Mouse (Mus musculus) liver, embryonic 14.5 days (tissue): ENCODE results near the gene Npr1. TPM values are rescaled to one million over a fixed set of nuclear protein-coding genes. Genes with fewer than 3 reads are reported as not detected.

Experiments used
- ATAC-seq: fragments of 200-750 bp; cut with Nextera tagmentation; 2 replicates; pipeline ENCODE4 v1.8.0; 2017; ENCODE audit warnings: moderate number of reproducible peaks, mild to moderate bottlenecking, moderate library complexity; ENCODE audit not compliant: insufficient read depth
- DNase-seq, 3 experiments: peaks; one replicate each; pipeline ENCODE4 v3.0.0-alpha.2; 2012 to 2013; ENCODE audit warnings: low read depth in 3 of 3, low spot score in 3 of 3
- H3K27ac ChIP-seq: fragments of 300-500 bp; sonication (generic); 2 replicates; pipeline ENCODE4 v1.5.1; 2014; ENCODE audit warnings: moderate library complexity, mild to moderate bottlenecking, control low read depth, inconsistent platforms
- H3K27me3 ChIP-seq: fragments of 300-500 bp; sonication (generic); 2 replicates; pipeline ENCODE4 v1.6.1; 2014; ENCODE audit warnings: mild to moderate bottlenecking, low read length, moderate library complexity; ENCODE audit not compliant: control insufficient read depth, insufficient read depth
- H3K36me3 ChIP-seq: fragments of 300-500 bp; sonication (generic); replicated peaks from 2 replicates; pipeline ENCODE4 v1.6.1; 2014; ENCODE audit warnings: low read depth; ENCODE audit not compliant: control insufficient read depth, insufficient read depth
- H3K4me1 ChIP-seq, 2 experiments: fragments of 200-500 bp in 1 of 2; fragments of 300-500 bp in 1 of 2; sonication (generic) in 1 of 2; replicated peaks; 2 replicates each; pipeline ENCODE4 v1.6.1; 2012 to 2014; ENCODE audit warnings: antibody characterized with exemption in 1 of 2, inconsistent platforms in 1 of 2, low read length in 1 of 2; ENCODE audit not compliant: control insufficient read depth in 2 of 2, insufficient read depth in 2 of 2
- H3K4me2 ChIP-seq: fragments of 300-500 bp; sonication (generic); 2 replicates; pipeline ENCODE4 v1.6.1; 2014; ENCODE audit warnings: low read depth, mild to moderate bottlenecking, control low read depth, moderate library complexity
- H3K4me3 ChIP-seq, 2 experiments: fragments of 200-500 bp in 1 of 2; fragments of 300-500 bp in 1 of 2; sonication (generic) in 1 of 2; 2 replicates each; pipeline ENCODE4 v1.5.1; 2012 to 2014; ENCODE audit warnings: low read depth in 2 of 2, low read length in 2 of 2, mild to moderate bottlenecking in 2 of 2, control low read depth in 1 of 2, inconsistent platforms in 1 of 2, moderate library complexity in 1 of 2; ENCODE audit not compliant: insufficient read depth in 1 of 2
- H3K9ac ChIP-seq: fragments of 300-500 bp; sonication (generic); replicated peaks from 2 replicates; pipeline ENCODE4 v1.6.1; 2014; ENCODE audit warnings: mild to moderate bottlenecking, control low read depth, moderate library complexity
- H3K9me3 ChIP-seq: fragments of 300-500 bp; sonication (generic); 2 replicates; pipeline ENCODE4 v1.6.1; 2016; ENCODE audit warnings: low read length, mixed read lengths; ENCODE audit not compliant: control insufficient read depth
- CTCF ChIP-seq: IDR thresholded peaks from 2 replicates; pipeline ENCODE4 v1.5.1; 2016; ENCODE audit warnings: antibody characterized with exemption, low read depth, control low read depth
- EP300 ChIP-seq: IDR thresholded peaks from 2 replicates; pipeline ENCODE4 v1.6.1; 2016; ENCODE audit warnings: antibody characterized with exemption, low read depth
- WGBS: fragments of 180-500 bp; shearing (Covaris S2); extraction: QIAGEN DNeasy Blood & Tissue Kit; methylation state at CpG from one replicate; pipeline ENCODE4 v1.1.7; 2014; ENCODE audit not compliant: insufficient replicate concordance; 5-methylcytosine and 5-hydroxymethylcytosine counted together
- polyA plus RNA-seq, 2 experiments: library from polyadenylated mRNA; depleted of rRNA in 1 of 2; stranded (reverse) in 1 of 2; unstranded in 1 of 2; fragments of >200 nt; fragmentation: Nextera tagmentation in 1 of 2; extraction: Ambion mirVana in 1 of 2; gene quantifications; 2 replicates each; pipeline versions ENCODE4 v1.2.1 to v1.2.3; 2012 to 2014

Gene Npr1
- polyA plus RNA-seq, 2 experiments: 2.8 to 7.2 TPM

- H3K4me3 ChIP-seq: no peak overlapping the region
- H3K27ac ChIP-seq: no peak overlapping the region
- DNase-seq (no peak), ATAC-seq (no peak)
- H3K27me3 ChIP-seq: no peaks in the 10 kb centered on the region
- no peaks in the 10 kb centered on the region for H3K9me3 ChIP-seq
- no peak for TF ChIP-seq CTCF
- no peak for TF ChIP-seq EP300
- no peak overlapping the region for H3K4me2 ChIP-seq
- 46% methylated on average over 3 of the region's 3 CpGs for WGBS
- no peaks in the 10 kb centered on the region for H3K4me1 ChIP-seq
- peaks cover 33% of the 10 kb centered on the region for H3K36me3 ChIP-seq
- no peak overlapping the region for H3K9ac ChIP-seq
Observed at GRCm38 (mm10) chr3:90408721-90409120, 56.9 kb downstream of the Npr1 start.

DNA sequence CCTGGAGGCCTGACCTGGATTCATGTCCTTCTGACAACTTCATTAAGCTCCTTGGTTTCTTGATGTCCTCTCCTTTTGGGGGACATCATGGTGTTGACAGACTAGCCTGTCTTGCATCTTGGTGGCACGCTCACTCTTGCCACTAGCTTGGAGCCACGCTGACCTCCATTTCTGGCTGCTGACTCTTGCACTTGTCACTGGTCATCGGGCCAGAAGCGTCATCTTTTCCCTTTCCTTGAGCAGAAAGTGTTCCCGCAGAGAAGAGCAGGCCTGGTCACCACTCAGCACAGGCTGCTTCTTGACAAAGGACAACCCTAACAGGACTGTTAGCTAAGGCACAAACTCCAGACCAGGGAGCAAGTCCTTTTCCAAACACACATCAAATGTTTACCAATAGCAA is 59.3 kb downstream of the Npr1 start:
- Histone ChIP-seq H3K4me3 (no peak overlapping the region), H3K9me3 (no peaks in the 10 kb centered on the region), H3K9ac (no peak overlapping the region), H3K4me1 (no peaks in the 10 kb centered on the region), H3K27ac (no peak overlapping the region), H3K4me2 (no peak overlapping the region), H3K27me3 (no peaks in the 10 kb centered on the region), H3K36me3 (peaks cover 43% of the 10 kb centered on the region)
- 88% methylated on average over 5 of the region's 5 CpGs for WGBS
- DNase-seq: no peak
- ATAC-seq: no peak
- TF ChIP-seq EP300 (no peak), CTCF (no peak)

DNA sequence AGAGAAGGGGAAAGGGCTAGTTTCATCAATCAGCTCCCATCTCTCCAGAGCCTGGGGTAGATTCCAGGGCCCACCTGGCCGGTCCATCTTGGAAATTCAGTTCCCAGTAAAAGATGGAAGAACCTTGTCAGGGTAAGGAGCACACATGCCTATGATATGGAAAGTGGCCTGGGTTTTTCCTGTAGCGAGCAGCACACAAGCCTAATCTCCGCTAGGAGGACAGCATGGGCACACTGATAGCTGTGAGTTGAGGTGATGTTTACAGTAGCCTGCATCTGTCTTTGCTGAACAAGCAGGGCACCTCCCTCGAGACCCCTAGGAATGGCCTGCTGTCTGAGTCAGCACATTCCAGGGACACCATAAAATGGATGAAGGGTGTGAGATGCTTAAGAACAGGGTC is 61.1 kb downstream of the Npr1 start:
- WGBS: 79% methylated on average over 4 of the region's 4 CpGs
- no peak for TF ChIP-seq EP300
- no peak for TF ChIP-seq CTCF
- no peak for DNase-seq
- no peak for ATAC-seq
- Histone ChIP-seq H3K4me3 (no peak overlapping the region), H3K27ac (no peak overlapping the region), H3K27me3 (no peaks in the 10 kb centered on the region), H3K9me3 (no peaks in the 10 kb centered on the region), H3K9ac (no peak overlapping the region), H3K36me3 (peaks cover 55% of the 10 kb centered on the region), H3K4me2 (no peak overlapping the region), H3K4me1 (no peaks in the 10 kb centered on the region)

- Histone ChIP-seq H3K4me1 (no peaks in the 10 kb centered on the region), H3K9ac (no peak overlapping the region), H3K9me3 (no peaks in the 10 kb centered on the region), H3K27ac (no peak overlapping the region), H3K4me3 (no peak overlapping the region), H3K36me3 (peaks cover 57% of the 10 kb centered on the region), H3K4me2 (no peak overlapping the region), H3K27me3 (no peaks in the 10 kb centered on the region)
- DNase-seq (no peak), ATAC-seq (no peak)
- no peak for TF ChIP-seq CTCF
- TF ChIP-seq EP300: no peak
- 80% methylated on average over 3 of the region's 3 CpGs for WGBS
Observed at GRCm38 (mm10) chr3:90404121-90404520, 61.5 kb downstream of the Npr1 start.

GRCm38 (mm10) chr3:90400993-90401392 is 64.7 kb downstream of the Npr1 start:
- ATAC-seq (no peak), DNase-seq (no peak)
- Histone ChIP-seq H3K4me3 (no peak overlapping the region), H3K36me3 (peaks cover 47% of the 10 kb centered on the region), H3K9me3 (no peaks in the 10 kb centered on the region), H3K4me2 (no peak overlapping the region), H3K9ac (no peak overlapping the region), H3K4me1 (no peaks in the 10 kb centered on the region), H3K27ac (no peak overlapping the region), H3K27me3 (no peaks in the 10 kb centered on the region)
- WGBS: 79% methylated on average over 4 of the region's 4 CpGs
- TF ChIP-seq EP300 (no peak), CTCF (no peak)

Other genes with a start within 250 kb of the Npr1 start
- 18.8 and 21.2 TPM in 2 replicates for gene Jtb, start 234.3 kb downstream of the Npr1 start, polyA plus RNA-seq (2012; rRNA removed)
- 48.8 and 55.9 TPM in 2 replicates for gene Jtb, start 234.3 kb downstream of the Npr1 start, polyA plus RNA-seq (2014; fragmentation: Nextera tagmentation; extraction: Ambion mirVana)
- gene Creb3l4, start 222.4 kb downstream of the Npr1 start, polyA plus RNA-seq (2012; rRNA removed): 0.15 and 0.27 TPM in 2 replicates
- gene Creb3l4, start 222.4 kb downstream of the Npr1 start, polyA plus RNA-seq (2014; fragmentation: Nextera tagmentation; extraction: Ambion mirVana): 0.24 and 0.28 TPM in 2 replicates
- gene Slc39a1, start 217.7 kb downstream of the Npr1 start, polyA plus RNA-seq (2012; rRNA removed): 9.8 and 10.8 TPM in 2 replicates
- gene Slc39a1, start 217.7 kb downstream of the Npr1 start, polyA plus RNA-seq (2014; fragmentation: Nextera tagmentation; extraction: Ambion mirVana): 24.1 and 24.9 TPM in 2 replicates
- 7.6 and 8.9 TPM in 2 replicates for gene Crtc2, start 211.7 kb downstream of the Npr1 start, polyA plus RNA-seq (2012; rRNA removed)
- gene Crtc2, start 211.7 kb downstream of the Npr1 start, polyA plus RNA-seq (2014; fragmentation: Nextera tagmentation; extraction: Ambion mirVana): 3.2 TPM in 2 replicates
- 3.9 and 4.6 TPM in 2 replicates for gene Dennd4b, start 200.7 kb downstream of the Npr1 start, polyA plus RNA-seq (2012; rRNA removed)
- gene Dennd4b, start 200.7 kb downstream of the Npr1 start, polyA plus RNA-seq (2014; fragmentation: Nextera tagmentation; extraction: Ambion mirVana): 1.0 and 1.6 TPM in 2 replicates
- 4.4 and 5.6 TPM in 2 replicates for gene Gatad2b, start 172.7 kb downstream of the Npr1 start, polyA plus RNA-seq (2012; rRNA removed)
- 2.2 and 3.2 TPM in 2 replicates for gene Gatad2b, start 172.7 kb downstream of the Npr1 start, polyA plus RNA-seq (2014; fragmentation: Nextera tagmentation; extraction: Ambion mirVana)
- 2.1 TPM in 2 replicates for gene Slc27a3, start 75.9 kb downstream of the Npr1 start, polyA plus RNA-seq (2012; rRNA removed)
- gene Slc27a3, start 75.9 kb downstream of the Npr1 start, polyA plus RNA-seq (2014; fragmentation: Nextera tagmentation; extraction: Ambion mirVana): 0.76 and 1.0 TPM in 2 replicates
- 11.3 and 12.7 TPM in 2 replicates for gene Ints3, start 32.2 kb downstream of the Npr1 start, polyA plus RNA-seq (2012; rRNA removed)
- 6.6 and 9.4 TPM in 2 replicates for gene Ints3, start 32.2 kb downstream of the Npr1 start, polyA plus RNA-seq (2014; fragmentation: Nextera tagmentation; extraction: Ambion mirVana)
- gene Ilf2, start 10.3 kb upstream of the Npr1 start, polyA plus RNA-seq (2012; rRNA removed): 23.3 and 34.5 TPM in 2 replicates
- gene Ilf2, start 10.3 kb upstream of the Npr1 start, polyA plus RNA-seq (2014; fragmentation: Nextera tagmentation; extraction: Ambion mirVana): 46.5 and 48.9 TPM in 2 replicates
- gene Snapin, start 25.2 kb upstream of the Npr1 start, polyA plus RNA-seq (2012; rRNA removed): 7.4 and 9.3 TPM in 2 replicates
- gene Snapin, start 25.2 kb upstream of the Npr1 start, polyA plus RNA-seq (2014; fragmentation: Nextera tagmentation; extraction: Ambion mirVana): 17.0 and 18.7 TPM in 2 replicates
- gene Chtop, start 43.6 kb upstream of the Npr1 start, polyA plus RNA-seq (2012; rRNA removed): 33.6 and 49.9 TPM in 2 replicates
- gene Chtop, start 43.6 kb upstream of the Npr1 start, polyA plus RNA-seq (2014; fragmentation: Nextera tagmentation; extraction: Ambion mirVana): 29.7 and 32.7 TPM in 2 replicates
- gene S100a1, start 48.5 kb upstream of the Npr1 start, polyA plus RNA-seq (2012; rRNA removed): 9.2 and 14.9 TPM in 2 replicates
- gene S100a1, start 48.5 kb upstream of the Npr1 start, polyA plus RNA-seq (2014; fragmentation: Nextera tagmentation; extraction: Ambion mirVana): 20.8 and 27.1 TPM in 2 replicates
- gene S100a13, start 48.6 kb upstream of the Npr1 start, polyA plus RNA-seq (2012; rRNA removed): 7.4 and 11.1 TPM in 2 replicates
- 18.0 and 19.7 TPM in 2 replicates for gene S100a13, start 48.6 kb upstream of the Npr1 start, polyA plus RNA-seq (2014; fragmentation: Nextera tagmentation; extraction: Ambion mirVana)
- gene S100a14, start 61.0 kb upstream of the Npr1 start, polyA plus RNA-seq (2012; rRNA removed): 0.11 and 0.13 TPM in 2 replicates
- gene S100a14, start 61.0 kb upstream of the Npr1 start, polyA plus RNA-seq (2014; fragmentation: Nextera tagmentation; extraction: Ambion mirVana): not detected in 2 replicates
- 12.3 and 15.5 TPM in 2 replicates for gene S100a16, start 71.4 kb upstream of the Npr1 start, polyA plus RNA-seq (2012; rRNA removed)
- gene S100a16, start 71.4 kb upstream of the Npr1 start, polyA plus RNA-seq (2014; fragmentation: Nextera tagmentation; extraction: Ambion mirVana): 24.1 and 24.9 TPM in 2 replicates
- gene S100a3, start 94.7 kb upstream of the Npr1 start, polyA plus RNA-seq (2012; rRNA removed): not detected in 2 replicates
- 0.20 TPM in 1 of 2 replicates, not detected in the other for gene S100a3, start 94.7 kb upstream of the Npr1 start, polyA plus RNA-seq (2014; fragmentation: Nextera tagmentation; extraction: Ambion mirVana)
- gene S100a2, start 124.4 kb upstream of the Npr1 start, polyA plus RNA-seq (2012; rRNA removed): not detected in 2 replicates
- not detected in 2 replicates for gene S100a2, start 124.4 kb upstream of the Npr1 start, polyA plus RNA-seq (2014; fragmentation: Nextera tagmentation; extraction: Ambion mirVana)
- gene Gm42674, start 136.0 kb upstream of the Npr1 start, polyA plus RNA-seq (2012; rRNA removed): not detected in 2 replicates
- not detected in 2 replicates for gene Gm42674, start 136.0 kb upstream of the Npr1 start, polyA plus RNA-seq (2014; fragmentation: Nextera tagmentation; extraction: Ambion mirVana)
- 1.0 and 2.0 TPM in 2 replicates for gene S100a4, start 137.9 kb upstream of the Npr1 start, polyA plus RNA-seq (2012; rRNA removed)
- 0.73 and 1.0 TPM in 2 replicates for gene S100a4, start 137.9 kb upstream of the Npr1 start, polyA plus RNA-seq (2014; fragmentation: Nextera tagmentation; extraction: Ambion mirVana)
- not detected in 2 replicates for gene S100a5, start 142.7 kb upstream of the Npr1 start, polyA plus RNA-seq (2012; rRNA removed)
- not detected in 2 replicates for gene S100a5, start 142.7 kb upstream of the Npr1 start, polyA plus RNA-seq (2014; fragmentation: Nextera tagmentation; extraction: Ambion mirVana)
- 3.4 and 5.4 TPM in 2 replicates for gene S100a6, start 147.0 kb upstream of the Npr1 start, polyA plus RNA-seq (2012; rRNA removed)
- 7.2 and 13.6 TPM in 2 replicates for gene S100a6, start 147.0 kb upstream of the Npr1 start, polyA plus RNA-seq (2014; fragmentation: Nextera tagmentation; extraction: Ambion mirVana)
- gene S100a7a, start 188.2 kb upstream of the Npr1 start, polyA plus RNA-seq (2012; rRNA removed): not detected in 2 replicates
- gene S100a7a, start 188.2 kb upstream of the Npr1 start, polyA plus RNA-seq (2014; fragmentation: Nextera tagmentation; extraction: Ambion mirVana): not detected in 2 replicates
- 203 and 418 TPM in 2 replicates for gene S100a8, start 203.1 kb upstream of the Npr1 start, polyA plus RNA-seq (2012; rRNA removed)
- gene S100a8, start 203.1 kb upstream of the Npr1 start, polyA plus RNA-seq (2014; fragmentation: Nextera tagmentation; extraction: Ambion mirVana): 838 and 1,223 TPM in 2 replicates
- 292 and 431 TPM in 2 replicates for gene S100a9, start 229.9 kb upstream of the Npr1 start, polyA plus RNA-seq (2012; rRNA removed)
- gene S100a9, start 229.9 kb upstream of the Npr1 start, polyA plus RNA-seq (2014; fragmentation: Nextera tagmentation; extraction: Ambion mirVana): 583 and 836 TPM in 2 replicates